Mouse (Mus musculus): ENCODE results near the gene Cfap100.

DNA sequence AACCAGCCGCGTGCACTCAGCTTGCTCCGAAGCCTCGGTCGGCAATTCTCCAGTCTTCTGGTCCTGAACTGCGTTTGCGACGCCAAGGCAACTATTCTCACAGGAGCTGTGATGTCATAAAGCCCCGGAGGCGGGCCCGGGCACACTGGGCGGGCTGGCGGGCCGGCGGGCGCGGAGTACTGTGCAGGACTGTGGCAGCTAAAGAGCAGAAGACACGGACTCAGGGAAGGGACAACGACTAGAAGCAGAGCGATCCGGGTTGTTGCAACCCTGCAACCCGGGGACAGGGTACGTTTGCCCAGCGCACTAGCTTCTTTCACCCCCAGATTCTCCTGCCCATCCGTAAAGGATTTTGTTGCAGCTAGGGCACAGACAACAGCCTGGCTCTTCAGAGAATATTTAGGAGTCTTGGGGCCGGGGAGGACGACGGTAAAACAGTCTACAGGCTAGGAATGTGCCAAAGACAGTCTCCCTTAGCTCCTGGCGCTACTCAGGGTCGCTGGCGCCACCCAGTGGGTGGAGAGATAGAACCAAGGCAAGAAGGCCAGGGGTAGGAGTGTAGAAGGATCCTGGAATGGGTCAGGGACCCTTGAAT, at the start of gene Cfap100:
- no peak for TF ChIP-seq MAFK (IDR thresholded peaks at IDR 0.05; ENCODE audit: insufficient replicate concordance, low read length)
- TF ChIP-seq CTCF (conservative IDR thresholded peaks at IDR 0.05 in 1 of 2, IDR thresholded peaks at IDR 0.05 in 1 of 2; ENCODE audit: low read depth in 2 of 2, low read length in 2 of 2) = peak in 1 of 2 experiments; percentile 46; a peak in 2 of 4 replicates
- TF ChIP-seq USF1 (IDR thresholded peaks at IDR 0.05; ENCODE audit: low read depth, low read length) = no peak
- TF ChIP-seq NELFE (IDR thresholded peaks at IDR 0.05; ENCODE audit: low read depth, low read length) = no peak
- TF ChIP-seq TBP (conservative IDR thresholded peaks at IDR 0.05; ENCODE audit: low read depth, low read length) = no peak
- TF ChIP-seq SMC3 (IDR thresholded peaks at IDR 0.05; ENCODE audit: low read depth, low read length) = 0 out of 2 replicates have a peak, but pooled peaks have one; percentile 5
- TF ChIP-seq MXI1 (IDR thresholded peaks at IDR 0.05; ENCODE audit: low read depth, low read length) = no peak
- TF ChIP-seq JUND (conservative IDR thresholded peaks at IDR 0.05; ENCODE audit: low read depth, low read length) = no peak
- TF ChIP-seq SIN3A (IDR thresholded peaks at IDR 0.05; ENCODE audit: low read length) = no peak
- TF ChIP-seq ZC3H11A (IDR thresholded peaks at IDR 0.05; ENCODE audit: low read depth, low read length) = no peak
- peak; percentile 15 for TF ChIP-seq RAD21 (IDR thresholded peaks at IDR 0.05; ENCODE audit: low read depth, low read length)
- no peak for TF ChIP-seq E2F4 (IDR thresholded peaks at IDR 0.05; ENCODE audit: insufficient replicate concordance, low read depth, low read length)
- no peak for TF ChIP-seq POLR2A (IDR thresholded peaks at IDR 0.05; ENCODE audit: low read depth, low read length)

Measured in CH12.LX (cell line).